In genomic region chr13:97900380-97900758, GRCm38 (mm10) we compare ENCODE assay signal across 11 mouse cellular contexts.
DNase-seq lines count a peak whose midpoint lies in the region; ATAC-seq and TF ChIP-seq lines count a peak whose summit lies in the region.
"Had no signal": no experiment of that assay in that cellular context is flagged by ENCODE, and none has a peak within 500 bp of the region (broad histone marks: within the 10 kb centered on the region; RNA-seq: fewer than 3 reads in every experiment).

No protein-coding gene starts in this region.

- no peaks in the 10 kb centered on the region for H3K27me3 ChIP-seq in forebrain, embryonic 10.5 days (ENCODE audit: poor library complexity, severe bottlenecking)
- no peaks in the 10 kb centered on the region for H3K27me3 ChIP-seq in forebrain, embryonic 11.5 days (ENCODE audit: control insufficient read depth, insufficient read depth, low read length)
- H3K27me3 ChIP-seq in liver, postnatal 0 days (ENCODE audit: insufficient read depth, low read length), result no peaks in the 10 kb centered on the region
- H3K27me3 ChIP-seq: liver, embryonic 12.5 days had no signal

- TF ChIP-seq CTCF in left cerebral cortex, adult 2 months (IDR thresholded peaks at IDR 0.05), result no peak
- TF ChIP-seq CTCF in liver, postnatal 0 days (IDR thresholded peaks at IDR 0.05; ENCODE audit: low read depth), result no peak

- intact Hi-C loops in left cerebral cortex, adult 2 months (cut with DNase I), result no loop called here

- ATAC-seq in forebrain, embryonic 11.5 days (replicated peaks; ENCODE audit: low FRiP score), result no peak
- ATAC-seq in liver, postnatal 0 days, result no peak
- ATAC-seq: liver, embryonic 12.5 days had no signal

- H3K4me1 ChIP-seq in forebrain, embryonic 10.5 days, result peaks cover 17% of the 10 kb centered on the region
- H3K4me1 ChIP-seq in forebrain, embryonic 11.5 days (replicated peaks; ENCODE audit: control insufficient read depth, insufficient read depth, low read length), result peaks cover 3% of the 10 kb centered on the region; the same call in 1 of the 2 replicates
- H3K4me1 ChIP-seq in liver, postnatal 0 days (ENCODE audit: insufficient read depth), result no peaks in the 10 kb centered on the region; the same call in 1 of the 2 replicates
- H3K4me1 ChIP-seq: liver, embryonic 12.5 days had no signal

- DNase-seq in forebrain, embryonic 10.5 days (ENCODE audit: extremely low spot score, low spot score), result no peak
- DNase-seq in forebrain, embryonic 11.5 days (ENCODE audit: low spot score), result no peak
- peak; percentile 58 to 62 for DNase-seq in frontal cortex, postnatal 10 days (ENCODE audit: low spot score in 2 of 2)
- DNase-seq in left cerebral cortex, adult 2 months (ENCODE audit: extremely low spot score in 1 of 2, low spot score in 2 of 2), result peak; percentile 41 to 70
- DNase-seq in right cerebral cortex, adult 2 months (ENCODE audit: low spot score in 2 of 2), result peak; percentile 68 to 72
- DNase-seq in liver, postnatal 0 days, result no peak
- no peak for DNase-seq in kidney, postnatal 10 days
- DNase-seq in thymus, adult 18-20 months, result no peak
- DNase-seq: cerebellum, postnatal 14 days; kidney, adult 18-20 months had no signal

- peak overlapping the region; percentile 67; the same call in 1 of the 2 replicates for H3K27ac ChIP-seq in forebrain, embryonic 10.5 days
- H3K27ac ChIP-seq in forebrain, embryonic 11.5 days (ENCODE audit: low read depth, low read length), result no peak overlapping the region; the same call in 1 of the 2 replicates
- H3K27ac ChIP-seq in left cerebral cortex, adult 2 months, result peak overlapping the region; percentile 61
- H3K27ac ChIP-seq in liver, postnatal 0 days (ENCODE audit: low read depth), result no peak overlapping the region
- H3K27ac ChIP-seq: liver, embryonic 12.5 days had no signal

- no peak overlapping the region for H3K9ac ChIP-seq in forebrain, embryonic 11.5 days (ENCODE audit: low read length)
- no peak overlapping the region for H3K9ac ChIP-seq in liver, postnatal 0 days (replicated peaks)
- H3K9ac ChIP-seq: liver, embryonic 12.5 days had no signal

- no peak overlapping the region for H3K4me2 ChIP-seq in forebrain, embryonic 11.5 days (ENCODE audit: low read depth, low read length, severe bottlenecking)
- no peak overlapping the region for H3K4me2 ChIP-seq in liver, postnatal 0 days (ENCODE audit: low read depth, low read length)
- H3K4me2 ChIP-seq: liver, embryonic 12.5 days had no signal

- 63% methylated on average over 3 of the region's 3 CpGs for WGBS in forebrain, embryonic 10.5 days
- 41% methylated on average over 3 of the region's 3 CpGs for WGBS in forebrain, embryonic 11.5 days
- 55% methylated on average over 3 of the region's 3 CpGs for WGBS in liver, postnatal 0 days (ENCODE audit: insufficient replicate concordance)

- TF ChIP-seq EP300 in liver, postnatal 0 days (IDR thresholded peaks at IDR 0.05; ENCODE audit: low read depth), result no peak

- H3K9me3 ChIP-seq in forebrain, embryonic 10.5 days, result no peaks in the 10 kb centered on the region
- no peaks in the 10 kb centered on the region for H3K9me3 ChIP-seq in forebrain, embryonic 11.5 days (ENCODE audit: control insufficient read depth, low read length)
- no peaks in the 10 kb centered on the region for H3K9me3 ChIP-seq in liver, postnatal 0 days (ENCODE audit: low read length)
- H3K9me3 ChIP-seq: liver, embryonic 12.5 days had no signal

- H3K4me3 ChIP-seq in forebrain, embryonic 10.5 days, result no peak overlapping the region
- H3K4me3 ChIP-seq in forebrain, embryonic 11.5 days (ENCODE audit: low read depth, low read length), result no peak overlapping the region
- no peak overlapping the region for H3K4me3 ChIP-seq in left cerebral cortex, adult 2 months
- no peak overlapping the region for H3K4me3 ChIP-seq in liver, postnatal 0 days (ENCODE audit: low read depth, low read length)
- H3K4me3 ChIP-seq: liver, embryonic 12.5 days had no signal

- H3K36me3 ChIP-seq in forebrain, embryonic 10.5 days (replicated peaks), result no peaks in the 10 kb centered on the region
- H3K36me3 ChIP-seq in forebrain, embryonic 11.5 days (ENCODE audit: control insufficient read depth, insufficient read depth, low read length), result no peaks in the 10 kb centered on the region
- H3K36me3 ChIP-seq in liver, postnatal 0 days (replicated peaks; ENCODE audit: insufficient read depth, low read length), result no peaks in the 10 kb centered on the region
- H3K36me3 ChIP-seq: liver, embryonic 12.5 days had no signal

Comparison
In these comparisons a context has a peak if more than half of its experiments do, and no peak if none do; other contexts are left out.
1. H3K27ac ChIP-seq: peak in forebrain, embryonic 10.5 days (single experiment) and left cerebral cortex, adult 2 months (single experiment); none in forebrain, embryonic 11.5 days (single experiment) and liver, postnatal 0 days (single experiment).
2. DNase-seq: peak in frontal cortex, postnatal 10 days (2 of 2), left cerebral cortex, adult 2 months (2 of 2) and right cerebral cortex, adult 2 months (2 of 2); none in forebrain, embryonic 10.5 days (single experiment), forebrain, embryonic 11.5 days (single experiment), liver, postnatal 0 days (single experiment), kidney, postnatal 10 days (single experiment) and thymus, adult 18-20 months (0 of 2).